Mouse (Mus musculus) spleen, adult 2 months (tissue): ENCODE results near the gene Nbas.

Source experiments
- CTCF ChIP-seq: fragments of 200-500 bp; IDR thresholded peaks from 2 replicates; pipeline ENCODE4 v1.5.1; 2011; ENCODE audit warnings: mild to moderate bottlenecking, inconsistent platforms; ENCODE audit not compliant: insufficient read depth, insufficient read length, insufficient replicate concordance; ENCODE audit errors: extremely low read depth
- POLR2A ChIP-seq: fragments of 200-500 bp; IDR thresholded peaks from 2 replicates; pipeline ENCODE4 v1.6.1; 2011; ENCODE audit warnings: low read depth, low read length, inconsistent platforms

DNA sequence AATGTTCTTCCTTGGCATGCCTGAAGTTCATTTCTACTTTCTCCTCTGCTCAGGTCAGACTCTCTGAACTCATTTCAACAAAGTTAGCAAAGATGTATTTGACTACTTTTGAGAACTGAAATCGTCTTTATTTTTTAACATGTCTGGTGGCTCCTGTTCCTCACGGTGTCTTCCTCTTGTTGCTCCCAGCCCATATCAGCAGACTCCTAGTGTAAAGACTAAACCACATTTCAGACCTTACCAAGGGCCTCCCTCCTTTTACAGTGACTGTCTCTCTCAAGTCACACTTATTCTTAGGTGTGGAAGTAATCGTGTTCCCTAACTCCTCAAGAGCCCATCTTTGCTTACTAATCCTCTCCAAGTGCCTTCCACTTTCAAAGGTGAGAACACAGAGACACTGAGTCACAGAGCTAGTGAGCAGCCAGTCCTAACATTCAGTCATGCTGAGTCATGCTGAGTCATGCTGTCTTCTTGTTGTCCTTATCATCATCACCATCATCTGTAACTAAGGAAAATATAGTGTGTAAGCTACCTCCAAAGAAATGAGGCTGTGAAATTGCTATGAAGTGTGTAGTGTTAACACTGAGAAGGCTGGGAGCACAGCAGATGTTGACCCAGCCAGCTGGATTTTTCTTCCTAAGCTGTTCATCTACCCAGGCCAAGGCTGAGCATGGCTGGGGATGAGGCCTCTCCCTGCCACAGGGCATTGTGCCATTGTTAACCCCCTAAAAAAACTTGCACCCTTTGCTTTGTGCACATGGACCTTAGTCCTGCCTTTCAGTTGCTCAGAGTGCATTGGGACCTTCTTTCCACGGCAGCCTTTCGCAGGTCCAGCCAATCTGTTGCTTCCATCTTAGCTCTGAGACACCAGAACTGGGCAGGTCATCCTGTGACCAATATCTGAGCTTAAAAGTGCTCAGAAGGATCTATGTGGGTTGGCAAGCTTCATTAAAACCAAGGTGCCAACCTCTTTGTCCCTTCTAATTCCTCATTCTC lies 307.0 kb downstream of the Nbas start:
- TF ChIP-seq CTCF (no peak), POLR2A (no peak)
